Mouse (Mus musculus): ENCODE results near the gene Stk32c.

DNA sequence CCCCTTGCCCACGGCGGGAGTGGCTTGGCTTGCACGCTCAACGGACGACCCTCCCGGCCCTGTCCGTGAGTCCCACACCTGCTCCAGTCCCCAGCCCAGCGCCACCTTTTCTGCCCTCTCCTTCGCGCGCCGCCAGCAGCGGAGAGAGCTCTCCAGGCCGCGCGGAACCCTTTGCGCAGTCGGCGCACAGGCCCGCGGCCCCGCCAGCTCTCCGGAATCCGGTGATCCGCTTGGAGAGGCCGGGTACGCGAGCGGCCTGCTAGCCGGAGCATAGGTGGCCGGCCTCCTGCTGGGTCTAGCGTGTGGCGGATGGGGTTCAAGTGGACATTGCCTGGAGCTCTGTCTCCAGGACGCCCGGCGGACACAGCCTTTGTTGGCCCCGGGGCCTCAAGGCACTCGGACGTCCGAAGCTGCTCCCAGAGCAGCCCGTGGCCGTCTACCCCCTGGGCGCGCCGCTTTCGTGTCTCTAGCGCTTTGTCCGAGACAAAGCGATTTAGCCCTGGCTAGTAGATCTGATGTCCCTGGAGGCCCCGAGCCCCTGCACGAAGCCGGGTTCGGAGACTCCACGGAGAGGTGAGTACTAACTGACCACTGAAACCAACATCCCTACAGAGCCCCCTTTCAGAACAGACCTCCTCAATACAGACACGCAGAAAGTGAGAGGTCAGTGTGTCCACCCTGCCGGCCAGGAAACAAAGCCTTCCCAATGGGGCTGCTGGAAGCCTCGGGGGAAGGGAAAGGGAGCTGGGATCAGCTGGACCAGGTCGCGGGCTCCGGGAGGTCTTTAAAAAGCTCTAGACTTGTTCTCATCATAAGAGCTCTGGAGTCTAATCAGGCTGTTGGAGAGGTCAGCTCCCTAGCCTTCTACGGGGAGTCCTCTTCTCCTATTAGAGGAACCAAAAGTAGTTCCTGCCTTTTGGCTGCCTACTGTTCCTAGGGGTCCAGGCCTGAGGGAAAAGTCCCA, 126.6 kb downstream of the Stk32c start:
- TF ChIP-seq CTCF (IDR thresholded peaks at IDR 0.05; ENCODE audit: borderline replicate concordance, insufficient read depth, low read depth, low read length), result no peak
- no peak for TF ChIP-seq POLR2A (IDR thresholded peaks at IDR 0.05; ENCODE audit: borderline replicate concordance, insufficient read depth, low read length)
